Comparison of ENCODE assay signal across 20 mouse cellular contexts in genomic region chr11:101233240-101233639, GRCm38 (mm10). TPM values are rescaled to one million over a fixed set of nuclear protein-coding genes. Genes with fewer than 3 reads are reported as not detected.
"Had no signal": no experiment of that assay in that cellular context is flagged by ENCODE, and none has a peak within 500 bp of the region (broad histone marks: within the 10 kb centered on the region; RNA-seq: fewer than 3 reads in every experiment).

No protein-coding gene starts in this region.

- DNase-seq: lung, postnatal 14 days; lung, postnatal 36 days; right cerebral cortex, postnatal 14 days; thymus, adult 2 months; thymus, postnatal 25 days; thymus, postnatal 4 days had no signal

- H3K27me3 ChIP-seq: lung, embryonic 15.5 days; neural tube, embryonic 12.5 days; stomach, embryonic 15.5 days had no signal

- ATAC-seq: lung, postnatal 0 days; midbrain, embryonic 13.5 days; midbrain, embryonic 15.5 days had no signal

- H3K4me3 ChIP-seq: lung, embryonic 15.5 days; megakaryocyte, embryonic 14.5 days; midbrain, embryonic 13.5 days; midbrain, embryonic 15.5 days; neural tube, embryonic 12.5 days; stomach, embryonic 15.5 days had no signal

- H3K36me3 ChIP-seq: lung, embryonic 15.5 days; midbrain, embryonic 13.5 days; midbrain, embryonic 15.5 days; neural tube, embryonic 12.5 days; stomach, embryonic 15.5 days had no signal

- H3K27ac ChIP-seq: midbrain, embryonic 13.5 days; midbrain, embryonic 15.5 days; neural tube, embryonic 12.5 days; stomach, postnatal 0 days had no signal

- H3K9ac ChIP-seq: lung, embryonic 15.5 days; midbrain, embryonic 13.5 days; midbrain, embryonic 15.5 days; neural tube, embryonic 12.5 days; stomach, embryonic 15.5 days had no signal

- H3K4me2 ChIP-seq: lung, embryonic 15.5 days; midbrain, embryonic 11.5 days; midbrain, embryonic 13.5 days; midbrain, embryonic 15.5 days; neural tube, embryonic 12.5 days; stomach, embryonic 15.5 days had no signal

- H3K4me1 ChIP-seq: midbrain, embryonic 15.5 days had no signal

- H3K9me3 ChIP-seq: lung, embryonic 15.5 days; midbrain, embryonic 13.5 days; midbrain, embryonic 15.5 days; neural tube, embryonic 12.5 days; stomach, embryonic 15.5 days had no signal

RNA-seq across cellular contexts. Expression of gene Ramp2, which starts 12.6 kb away (rescaled TPM):
- total RNA-seq: monocyte, adult 5-6 weeks; neutrophil, adult 5-6 weeks had no signal
- polyA plus RNA-seq: macrophage had no signal

RNA-seq across cellular contexts. Expression of gene Wnk4, which starts 27.1 kb away (rescaled TPM):
- total RNA-seq: megakaryocyte progenitor cell, adult 5-6 weeks had no signal
- polyA plus RNA-seq: macrophage had no signal

RNA-seq across cellular contexts. Expression of gene Cntd1, which starts 45.6 kb away (rescaled TPM):
- total RNA-seq: midbrain, postnatal 0 days; monocyte, adult 5-6 weeks had no signal
